Mouse (Mus musculus): ENCODE results near the gene Aktip. TPM values are rescaled to one million over a fixed set of nuclear protein-coding genes. Genes with fewer than 3 reads are reported as not detected.
A peak's percentile ranks its signal among the peaks of the same experiment; 100 is the strongest.

Gene Aktip
- total and polyA plus RNA-seq, 3 experiments: 9.3 to 13.4 (median 13.3) TPM

DNA sequence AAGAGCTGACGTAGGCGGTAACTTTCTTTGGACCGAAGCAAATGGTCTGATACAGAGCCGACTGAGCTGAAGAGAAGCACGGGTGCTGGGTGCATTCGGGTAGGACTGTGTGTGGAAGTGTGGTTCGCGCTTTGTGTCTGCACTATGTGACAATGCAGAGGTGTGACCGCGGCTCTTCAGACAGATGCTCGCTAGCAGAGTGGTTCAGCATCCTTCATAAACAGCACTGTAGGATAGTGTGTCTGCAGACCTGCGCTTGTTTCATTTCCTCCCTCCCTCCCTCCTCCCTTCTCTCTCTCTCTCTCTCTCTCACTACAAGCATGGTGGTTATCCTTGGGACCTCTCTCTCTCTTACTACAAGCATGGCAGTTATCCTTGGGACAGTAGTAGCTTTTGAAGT lies 117.3 kb downstream of the Aktip start:
- H3K27me3 ChIP-seq (replicated peaks): no peaks in the 10 kb centered on the region
- H3K36me3 ChIP-seq (replicated peaks in 1 of 2; ENCODE audit: control insufficient read depth in 1 of 2, insufficient read depth in 1 of 2, low read length in 1 of 2): peaks cover 38 to 50% of the 10 kb centered on the region in 2 experiments
- H3K79me2 ChIP-seq (replicated peaks; ENCODE audit: control insufficient read depth, extremely low read depth, insufficient read depth, poor library complexity, severe bottlenecking): peaks cover 2% of the 10 kb centered on the region
- peak overlapping the region; percentile 68 for H3K9ac ChIP-seq (ENCODE audit: insufficient read depth, low read depth)
- no peaks in the 10 kb centered on the region for H3K9me3 ChIP-seq (replicated peaks; ENCODE audit: low read length)
- dilution Hi-C loops (cut with MboI; ENCODE audit: extremely low pct_ligation_motif_present, extremely low pct_unique_long_range_greater_than_20kb, low sequenced_read_pairs): no loop called here
- peak; percentile 72 for TF ChIP-seq IRF4 (IDR thresholded peaks at IDR 0.05; ENCODE audit: low read depth, low read length)
- peak; percentile 52; the same call in 1 of the 2 replicates for TF ChIP-seq NELFE (IDR thresholded peaks at IDR 0.05; ENCODE audit: low read depth, low read length)
- peak; percentile 43; the same call in 1 of the 2 replicates for TF ChIP-seq EP300 (IDR thresholded peaks at IDR 0.05; ENCODE audit: low read length)
- TF ChIP-seq ZMIZ1 (IDR thresholded peaks at IDR 0.05; ENCODE audit: low read depth, low read length): no peak
- TF ChIP-seq JUN (IDR thresholded peaks at IDR 0.05; ENCODE audit: insufficient read depth, low read depth, low read length): 0 out of 2 replicates have a peak, but pooled peaks have one; percentile 1
- TF ChIP-seq TCF12 (IDR thresholded peaks at IDR 0.05; ENCODE audit: low read depth, low read length): peak; percentile 54; the same call in 1 of the 2 replicates
- no peak for TF ChIP-seq GABPA (IDR thresholded peaks at IDR 0.05; ENCODE audit: insufficient replicate concordance, low read depth, low read length)
- TF ChIP-seq HCFC1 (IDR thresholded peaks at IDR 0.05; ENCODE audit: low read depth, low read length): peak; percentile 42; the same call in 1 of the 2 replicates
- TF ChIP-seq ZKSCAN1 (IDR thresholded peaks at IDR 0.05; ENCODE audit: borderline replicate concordance, low read depth, low read length): no peak
- no peak for TF ChIP-seq POLR2AphosphoS2 (IDR thresholded peaks at IDR 0.05; ENCODE audit: low read depth, low read length)
- no peak for TF ChIP-seq USF1 (IDR thresholded peaks at IDR 0.05; ENCODE audit: low read depth, low read length)
- TF ChIP-seq ZC3H11A (IDR thresholded peaks at IDR 0.05; ENCODE audit: low read depth, low read length): no peak
- TF ChIP-seq ZNF384 (IDR thresholded peaks at IDR 0.05; ENCODE audit: low read depth, low read length): no peak
- 0 out of 2 replicates have a peak, but pooled peaks have one; percentile 27 for TF ChIP-seq BHLHE40 (IDR thresholded peaks at IDR 0.05; ENCODE audit: low read depth, low read length)
- no peak for TF ChIP-seq CHD2 (IDR thresholded peaks at IDR 0.05; ENCODE audit: low read length)
- TF ChIP-seq USF2 (conservative IDR thresholded peaks at IDR 0.05; ENCODE audit: low read depth, low read length): no peak
- peak; percentile 93 for TF ChIP-seq MAZ (IDR thresholded peaks at IDR 0.05; ENCODE audit: low read depth, low read length)
- TF ChIP-seq MXI1 (IDR thresholded peaks at IDR 0.05; ENCODE audit: low read depth, low read length): peak; percentile 89
- 0 out of 2 replicates have a peak, but pooled peaks have one; percentile 9 for TF ChIP-seq JUND (conservative IDR thresholded peaks at IDR 0.05; ENCODE audit: low read depth, low read length)
- no peak for TF ChIP-seq PAX5 (IDR thresholded peaks at IDR 0.05; ENCODE audit: low read length)
- peak; percentile 71 for TF ChIP-seq MAX (IDR thresholded peaks at IDR 0.05; ENCODE audit: low read length)
- no peak for TF ChIP-seq NRF1 (IDR thresholded peaks at IDR 0.05; ENCODE audit: low read depth, low read length)
- peak; percentile 30; the same call in 1 of the 2 replicates for TF ChIP-seq ETS1 (conservative IDR thresholded peaks at IDR 0.05; ENCODE audit: low read depth, low read length)
- no peak for TF ChIP-seq MAFK (IDR thresholded peaks at IDR 0.05; ENCODE audit: insufficient replicate concordance, low read length)
- peak; percentile 56 for TF ChIP-seq POLR2A (IDR thresholded peaks at IDR 0.05; ENCODE audit: low read depth, low read length)
- TF ChIP-seq TBP (conservative IDR thresholded peaks at IDR 0.05; ENCODE audit: low read depth, low read length): peak; percentile 52; the same call in 1 of the 2 replicates
- TF ChIP-seq RCOR1 (conservative IDR thresholded peaks at IDR 0.05; ENCODE audit: low read depth, low read length): 0 out of 2 replicates have a peak, but pooled peaks have one; percentile 36
- TF ChIP-seq CTCF (conservative IDR thresholded peaks at IDR 0.05 in 1 of 2, IDR thresholded peaks at IDR 0.05 in 1 of 2; ENCODE audit: low read depth in 2 of 2, low read length in 2 of 2): no peak
- no peak for TF ChIP-seq CHD1 (IDR thresholded peaks at IDR 0.05; ENCODE audit: low read depth, low read length)
- 0 out of 2 replicates have a peak, but pooled peaks have one; percentile 19 for TF ChIP-seq ELF1 (IDR thresholded peaks at IDR 0.05; ENCODE audit: low read depth, low read length)
- 0 out of 2 replicates have a peak, but pooled peaks have one; percentile 63 for TF ChIP-seq E2F4 (IDR thresholded peaks at IDR 0.05; ENCODE audit: insufficient replicate concordance, low read depth, low read length)
- peak; percentile 91 for TF ChIP-seq MYC (IDR thresholded peaks at IDR 0.05; ENCODE audit: low read depth, low read length)
- TF ChIP-seq UBTF (IDR thresholded peaks at IDR 0.05; ENCODE audit: low read depth, low read length): no peak
- TF ChIP-seq SMC3 (IDR thresholded peaks at IDR 0.05; ENCODE audit: low read depth, low read length): no peak; the same call in 1 of the 2 replicates
- no peak for TF ChIP-seq KAT2A (IDR thresholded peaks at IDR 0.05; ENCODE audit: insufficient replicate concordance, low read length)
- TF ChIP-seq RAD21 (IDR thresholded peaks at IDR 0.05; ENCODE audit: low read depth, low read length): no peak
- peak; percentile 56 for TF ChIP-seq SIN3A (IDR thresholded peaks at IDR 0.05; ENCODE audit: low read length)
- no peak for TF ChIP-seq MEF2A (IDR thresholded peaks at IDR 0.05; ENCODE audit: borderline replicate concordance, low read depth, low read length)
- H3K4me3 ChIP-seq (replicated peaks in 1 of 3; ENCODE audit: low read depth in 2 of 3, low read length in 2 of 3, poor library complexity in 1 of 3): peak overlapping the region; percentile 30 to 65 (median 48)
- peaks cover 0 to 45% of the 10 kb centered on the region in 2 experiments; a peak in 3 of 4 replicates for H3K4me1 ChIP-seq (ENCODE audit: control insufficient read depth in 1 of 2, insufficient read depth in 2 of 2)
- DNase-seq (ENCODE audit: extremely low read depth): peak; percentile 73
- peak overlapping the region; percentile 91 for H3K4me2 ChIP-seq (ENCODE audit: insufficient read depth, low read depth, poor library complexity, severe bottlenecking)
- peak overlapping the region; percentile 98 for H3K27ac ChIP-seq (ENCODE audit: insufficient read depth, low read depth)
- in situ Hi-C loops (cut with MboI; ENCODE audit: low pct_ligation_motif_present, low pct_unique_long_range_greater_than_20kb, low sequenced_read_pairs): no loop called here
